Mouse (Mus musculus): ENCODE measurements around the gene Gm13279. TPM values are rescaled to one million over a fixed set of nuclear protein-coding genes. Genes with fewer than 3 reads are reported as not detected.
"Not testable (repeated sequence)": the region's sequence is repeated elsewhere in the genome, so short reads cannot be mapped to it uniquely, and the experiment has no call there.

The Gm13279 gene
- polyA plus RNA-seq, 1 experiment = not detected

GRCm38 (mm10) chr4:88815928-88816327, 18.7 kb downstream of the Gm13279 start, which contains the start of gene Ifna7:
Gene Ifna7, plus strand, starts transcription at chr4:88816228.
- H3K4me1 ChIP-seq (ENCODE audit: control insufficient read depth, insufficient read depth, low read length) = no peaks in the 10 kb centered on the region
- no peak within 1 kb of the TSS for H3K27ac ChIP-seq (ENCODE audit: insufficient read depth, low read depth, low read length)
- no peak within 1 kb of the TSS for H3K4me3 ChIP-seq (ENCODE audit: insufficient read depth, low read depth, low read length)
- no peak for TF ChIP-seq POLR2A (IDR thresholded peaks at IDR 0.05; ENCODE audit: insufficient read depth, low read depth, low read length)
- TF ChIP-seq CTCF (IDR thresholded peaks at IDR 0.05; ENCODE audit: insufficient read depth, low read depth, low read length) = no peak
- 72% methylated on average over 3 of the region's 3 CpGs for WGBS

- Histone ChIP-seq H3K4me1 (ENCODE audit: control insufficient read depth, insufficient read depth, low read length) (no peaks in the 10 kb centered on the region), H3K4me3 (ENCODE audit: insufficient read depth, low read depth, low read length) (no peak within 1 kb of the TSS), H3K27ac (ENCODE audit: insufficient read depth, low read depth, low read length) (no peak within 1 kb of the TSS)
- WGBS = 89% methylated on average over 1 of the region's 1 CpGs
- TF ChIP-seq POLR2A (IDR thresholded peaks at IDR 0.05; ENCODE audit: insufficient read depth, low read depth, low read length) = no peak
- no peak for TF ChIP-seq CTCF (IDR thresholded peaks at IDR 0.05; ENCODE audit: insufficient read depth, low read depth, low read length)
These were observed 22.5 kb downstream of the Gm13279 start, which contains the start of gene Ifna11 for GRCm38 (mm10) chr4:88819659-88820058. Gene Ifna11, plus strand, starts transcription at chr4:88819959.

- H3K4me1 ChIP-seq (ENCODE audit: control insufficient read depth, insufficient read depth, low read length) = no peaks in the 10 kb centered on the region
- H3K27ac ChIP-seq (ENCODE audit: insufficient read depth, low read depth, low read length) = no peak overlapping the region
- TF ChIP-seq POLR2A (IDR thresholded peaks at IDR 0.05; ENCODE audit: insufficient read depth, low read depth, low read length) = no peak
- no peak for TF ChIP-seq CTCF (IDR thresholded peaks at IDR 0.05; ENCODE audit: insufficient read depth, low read depth, low read length)
- H3K4me3 ChIP-seq (ENCODE audit: insufficient read depth, low read depth, low read length) = no peak overlapping the region
- 26% methylated on average over 4 of the region's 4 CpGs for WGBS
These were observed 25.8 kb downstream of the Gm13279 start for GRCm38 (mm10) chr4:88822995-88823394.

GRCm38 (mm10) chr4:88827116-88827515, 29.9 kb downstream of the Gm13279 start, which contains the start of gene Ifna6:
Gene Ifna6, plus strand, starts transcription at chr4:88827416.
- H3K27ac ChIP-seq (ENCODE audit: insufficient read depth, low read depth, low read length); H3K4me1 ChIP-seq (ENCODE audit: control insufficient read depth, insufficient read depth, low read length); H3K4me3 ChIP-seq (ENCODE audit: insufficient read depth, low read depth, low read length): not testable (repeated sequence)

GRCm38 (mm10) chr4:88830523-88830922, 33.3 kb downstream of the Gm13279 start:
- Histone ChIP-seq H3K27ac (ENCODE audit: insufficient read depth, low read depth, low read length) (no peak overlapping the region), H3K4me3 (ENCODE audit: insufficient read depth, low read depth, low read length) (no peak overlapping the region), H3K4me1 (ENCODE audit: control insufficient read depth, insufficient read depth, low read length) (no peaks in the 10 kb centered on the region)
- TF ChIP-seq CTCF (IDR thresholded peaks at IDR 0.05; ENCODE audit: insufficient read depth, low read depth, low read length) = no peak
- WGBS = 22% methylated on average over 4 of the region's 4 CpGs

GRCm38 (mm10) chr4:88835225-88835624, 38.0 kb downstream of the Gm13279 start, which contains the start of gene Ifna5:
Gene Ifna5, plus strand, starts transcription at chr4:88835525.
- WGBS = 75% methylated on average over 1 of the region's 1 CpGs
- not testable (repeated sequence) for H3K4me3 ChIP-seq (ENCODE audit: insufficient read depth, low read depth, low read length); H3K27ac ChIP-seq (ENCODE audit: insufficient read depth, low read depth, low read length); H3K4me1 ChIP-seq (ENCODE audit: control insufficient read depth, insufficient read depth, low read length)

GRCm38 (mm10) chr4:88838828-88839227, 41.6 kb downstream of the Gm13279 start:
- no peak overlapping the region for H3K4me3 ChIP-seq (ENCODE audit: insufficient read depth, low read depth, low read length)
- WGBS = 43% methylated on average over 3 of the region's 3 CpGs

GRCm38 (mm10) chr4:88840058-88840457, 42.9 kb downstream of the Gm13279 start:
- Histone ChIP-seq H3K4me1 (ENCODE audit: control insufficient read depth, insufficient read depth, low read length) (no peaks in the 10 kb centered on the region), H3K4me3 (ENCODE audit: insufficient read depth, low read depth, low read length) (no peak overlapping the region), H3K27ac (ENCODE audit: insufficient read depth, low read depth, low read length) (no peak overlapping the region)
- WGBS = 71% methylated on average over 3 of the region's 3 CpGs
- TF ChIP-seq CTCF (IDR thresholded peaks at IDR 0.05; ENCODE audit: insufficient read depth, low read depth, low read length) = no peak
- no peak for TF ChIP-seq POLR2A (IDR thresholded peaks at IDR 0.05; ENCODE audit: insufficient read depth, low read depth, low read length)

More at GRCm38 (mm10) chr4:88838828-88839227, 41.6 kb downstream of the Gm13279 start:
- Histone ChIP-seq H3K4me1 (ENCODE audit: control insufficient read depth, insufficient read depth, low read length) (no peaks in the 10 kb centered on the region), H3K27ac (ENCODE audit: insufficient read depth, low read depth, low read length) (no peak overlapping the region)
- TF ChIP-seq CTCF (IDR thresholded peaks at IDR 0.05; ENCODE audit: insufficient read depth, low read depth, low read length) (no peak), POLR2A (IDR thresholded peaks at IDR 0.05; ENCODE audit: insufficient read depth, low read depth, low read length) (no peak)

- Histone ChIP-seq H3K4me3 (ENCODE audit: insufficient read depth, low read depth, low read length) (no peak within 1 kb of the TSS), H3K27ac (ENCODE audit: insufficient read depth, low read depth, low read length) (no peak within 1 kb of the TSS), H3K4me1 (ENCODE audit: control insufficient read depth, insufficient read depth, low read length) (no peaks in the 10 kb centered on the region)
- TF ChIP-seq CTCF (IDR thresholded peaks at IDR 0.05; ENCODE audit: insufficient read depth, low read depth, low read length) (no peak), POLR2A (IDR thresholded peaks at IDR 0.05; ENCODE audit: insufficient read depth, low read depth, low read length) (no peak)
- WGBS = 51% methylated on average over 2 of the region's 2 CpGs
These were observed 44.3 kb downstream of the Gm13279 start, which contains the start of gene Ifna4 for GRCm38 (mm10) chr4:88841438-88841911. Gene Ifna4, plus strand, starts transcription at chr4:88841861.

- Histone ChIP-seq H3K4me3 (ENCODE audit: insufficient read depth, low read depth, low read length) (no peak overlapping the region), H3K4me1 (ENCODE audit: control insufficient read depth, insufficient read depth, low read length) (no peaks in the 10 kb centered on the region), H3K27ac (ENCODE audit: insufficient read depth, low read depth, low read length) (no peak overlapping the region)
- TF ChIP-seq POLR2A (IDR thresholded peaks at IDR 0.05; ENCODE audit: insufficient read depth, low read depth, low read length) (no peak), CTCF (IDR thresholded peaks at IDR 0.05; ENCODE audit: insufficient read depth, low read depth, low read length) (no peak)
- WGBS = 50% methylated on average over 2 of the region's 2 CpGs
These were observed 48.1 kb downstream of the Gm13279 start for GRCm38 (mm10) chr4:88845334-88845733.

Other genes with a start within 250 kb of the Gm13279 start
- not detected in 2 replicates for gene Ifna15, start 239.2 kb upstream of the Gm13279 start, polyA plus RNA-seq (2012; ENCODE audit: insufficient read depth, insufficient read length, low replicate concordance, missing spikeins)
- gene Ifna14, start 225.6 kb upstream of the Gm13279 start, polyA plus RNA-seq (2012; ENCODE audit: insufficient read depth, insufficient read length, low replicate concordance, missing spikeins) = not detected in 2 replicates
- gene Ifna9, start 205.0 kb upstream of the Gm13279 start, polyA plus RNA-seq (2012; ENCODE audit: insufficient read depth, insufficient read length, low replicate concordance, missing spikeins) = not detected in 2 replicates
- gene Ifna12, start 194.0 kb upstream of the Gm13279 start, polyA plus RNA-seq (2012; ENCODE audit: insufficient read depth, insufficient read length, low replicate concordance, missing spikeins) = not detected in 2 replicates
- not detected in 2 replicates for gene C87499, start 163.0 kb upstream of the Gm13279 start, polyA plus RNA-seq (2012; ENCODE audit: insufficient read depth, insufficient read length, low replicate concordance, missing spikeins)
- gene Ifna13, start 152.9 kb upstream of the Gm13279 start, polyA plus RNA-seq (2012; ENCODE audit: insufficient read depth, insufficient read length, low replicate concordance, missing spikeins) = not detected in 2 replicates
- gene Ifna16, start 120.5 kb upstream of the Gm13279 start, polyA plus RNA-seq (2012; ENCODE audit: insufficient read depth, insufficient read length, low replicate concordance, missing spikeins) = not detected in 2 replicates
- gene Ifna2, start 113.5 kb upstream of the Gm13279 start, polyA plus RNA-seq (2012; ENCODE audit: insufficient read depth, insufficient read length, low replicate concordance, missing spikeins) = not detected in 2 replicates
- gene Ifnab, start 106.0 kb upstream of the Gm13279 start, polyA plus RNA-seq (2012; ENCODE audit: insufficient read depth, insufficient read length, low replicate concordance, missing spikeins) = not detected in 2 replicates
- not detected in 2 replicates for gene Gm26566, start 75.6 kb upstream of the Gm13279 start, polyA plus RNA-seq (2012; ENCODE audit: insufficient read depth, insufficient read length, low replicate concordance, missing spikeins)
- gene Klhl9, start 74.9 kb upstream of the Gm13279 start, polyA plus RNA-seq (2012; ENCODE audit: insufficient read depth, insufficient read length, low replicate concordance, missing spikeins) = not detected in 2 replicates
- gene Gm13271, start 42.5 kb upstream of the Gm13279 start, polyA plus RNA-seq (2012; ENCODE audit: insufficient read depth, insufficient read length, low replicate concordance, missing spikeins) = not detected in 2 replicates
- not detected in 2 replicates for gene Gm13283, start 37.3 kb upstream of the Gm13279 start, polyA plus RNA-seq (2012; ENCODE audit: insufficient read depth, insufficient read length, low replicate concordance, missing spikeins)
- not detected in 2 replicates for gene Gm13290, start 23.6 kb upstream of the Gm13279 start, polyA plus RNA-seq (2012; ENCODE audit: insufficient read depth, insufficient read length, low replicate concordance, missing spikeins)
- not detected in 2 replicates for gene Gm13289, start 20.5 kb upstream of the Gm13279 start, polyA plus RNA-seq (2012; ENCODE audit: insufficient read depth, insufficient read length, low replicate concordance, missing spikeins)
- gene Gm13272, start 17.5 kb upstream of the Gm13279 start, polyA plus RNA-seq (2012; ENCODE audit: insufficient read depth, insufficient read length, low replicate concordance, missing spikeins) = not detected in 2 replicates
- not detected in 2 replicates for gene Ifnz, start 15.3 kb upstream of the Gm13279 start, polyA plus RNA-seq (2012; ENCODE audit: insufficient read depth, insufficient read length, low replicate concordance, missing spikeins)
- not detected in 2 replicates for gene Gm13276, start 11.7 kb upstream of the Gm13279 start, polyA plus RNA-seq (2012; ENCODE audit: insufficient read depth, insufficient read length, low replicate concordance, missing spikeins)
- not detected in 2 replicates for gene Gm13277, start 8.8 kb upstream of the Gm13279 start, polyA plus RNA-seq (2012; ENCODE audit: insufficient read depth, insufficient read length, low replicate concordance, missing spikeins)
- not detected in 2 replicates for gene Gm13278, start 5.8 kb upstream of the Gm13279 start, polyA plus RNA-seq (2012; ENCODE audit: insufficient read depth, insufficient read length, low replicate concordance, missing spikeins)
- gene Gm13275, start 2.9 kb upstream of the Gm13279 start, polyA plus RNA-seq (2012; ENCODE audit: insufficient read depth, insufficient read length, low replicate concordance, missing spikeins) = not detected in 2 replicates
- not detected in 2 replicates for gene Gm13285, start 2.3 kb downstream of the Gm13279 start, polyA plus RNA-seq (2012; ENCODE audit: insufficient read depth, insufficient read length, low replicate concordance, missing spikeins)
- not detected in 2 replicates for gene Gm13287, start 5.9 kb downstream of the Gm13279 start, polyA plus RNA-seq (2012; ENCODE audit: insufficient read depth, insufficient read length, low replicate concordance, missing spikeins)
- not detected in 2 replicates for gene Gm13288, start 8.1 kb downstream of the Gm13279 start, polyA plus RNA-seq (2012; ENCODE audit: insufficient read depth, insufficient read length, low replicate concordance, missing spikeins)
- gene Ifna7, start 18.8 kb downstream of the Gm13279 start, polyA plus RNA-seq (2012; ENCODE audit: insufficient read depth, insufficient read length, low replicate concordance, missing spikeins) = not detected in 2 replicates
- not detected in 2 replicates for gene Ifna11, start 22.6 kb downstream of the Gm13279 start, polyA plus RNA-seq (2012; ENCODE audit: insufficient read depth, insufficient read length, low replicate concordance, missing spikeins)
- not detected in 2 replicates for gene Ifna6, start 30.0 kb downstream of the Gm13279 start, polyA plus RNA-seq (2012; ENCODE audit: insufficient read depth, insufficient read length, low replicate concordance, missing spikeins)
- not detected in 2 replicates for gene Ifna5, start 38.1 kb downstream of the Gm13279 start, polyA plus RNA-seq (2012; ENCODE audit: insufficient read depth, insufficient read length, low replicate concordance, missing spikeins)
- not detected in 2 replicates for gene Ifna4, start 44.5 kb downstream of the Gm13279 start, polyA plus RNA-seq (2012; ENCODE audit: insufficient read depth, insufficient read length, low replicate concordance, missing spikeins)
- not detected in 2 replicates for gene Ifna1, start 52.7 kb downstream of the Gm13279 start, polyA plus RNA-seq (2012; ENCODE audit: insufficient read depth, insufficient read length, low replicate concordance, missing spikeins)
- gene Ifne, start 82.8 kb downstream of the Gm13279 start, polyA plus RNA-seq (2012; ENCODE audit: insufficient read depth, insufficient read length, low replicate concordance, missing spikeins) = not detected in 2 replicates